Mouse (Mus musculus) C2C12 (cell line): Measurements from ENCODE around the gene Sptb.

ENCODE experiments used
- CEBPB ChIP-seq: IDR thresholded peaks from one replicate; pipeline ENCODE4 v1.6.1; 2011; ENCODE audit warnings: low read depth, mild to moderate bottlenecking, control low read depth, moderate library complexity
- CTCF ChIP-seq: IDR thresholded peaks from one replicate; pipeline ENCODE4 v1.5.1; 2011; ENCODE audit not compliant: control insufficient read depth, insufficient read depth, insufficient read length
- MAX ChIP-seq: IDR thresholded peaks from one replicate; pipeline ENCODE4 v1.6.1; 2011; ENCODE audit warnings: mild to moderate bottlenecking, control low read depth
- MYOD1 ChIP-seq: IDR thresholded peaks from one replicate; pipeline ENCODE4 v1.6.1; 2011; ENCODE audit warnings: low read depth; ENCODE audit not compliant: control insufficient read depth, insufficient read length
- MYOG ChIP-seq: IDR thresholded peaks from one replicate; pipeline ENCODE4 v1.6.1; 2011; ENCODE audit not compliant: control insufficient read depth, insufficient read length; ENCODE audit errors: extremely low read depth
- USF1 ChIP-seq: IDR thresholded peaks from one replicate; pipeline ENCODE4 v1.6.1; 2011; ENCODE audit warnings: low read depth, mild to moderate bottlenecking, control low read depth, moderate library complexity

- TF ChIP-seq CEBPB (no peak), MYOD1 (no peak), CTCF (no peak), MYOG (no peak), USF1 (no peak), MAX (no peak)
Measured at GRCm38 (mm10) chr12:76687498-76688200, 22.7 kb downstream of the Sptb start.
